Mouse (Mus musculus) limb, embryonic 12.5 days (tissue): ENCODE data around the gene Ly6g6f. TPM values are rescaled to one million over a fixed set of nuclear protein-coding genes. Genes with fewer than 3 reads are reported as not detected.
A peak's percentile ranks its signal among the peaks of the same experiment; 100 is the strongest.
"Not testable (repeated sequence)": the region's sequence is repeated elsewhere in the genome, so short reads cannot be mapped to it uniquely, and the experiment has no call there.

ENCODE experiments used
- ATAC-seq: fragments of 200-750 bp; cut with Nextera tagmentation; 2 replicates; pipeline ENCODE4 v1.8.0; 2017; ENCODE audit warnings: low read depth, moderate TSS enrichment; ENCODE audit not compliant: insufficient number of reproducible peaks, insufficient read depth, low FRiP score, low TSS enrichment
- H3K27ac ChIP-seq: fragments of 300-500 bp; sonication (generic); 2 replicates; pipeline ENCODE4 v1.5.1; 2016; ENCODE audit warnings: mild to moderate bottlenecking, moderate library complexity
- H3K27me3 ChIP-seq: fragments of 300-500 bp; sonication (generic); 2 replicates; pipeline ENCODE4 v1.6.1; 2016; ENCODE audit warnings: mild to moderate bottlenecking, moderate library complexity
- H3K36me3 ChIP-seq: fragments of 300-500 bp; sonication (generic); 2 replicates; pipeline ENCODE4 v1.6.1; 2016; ENCODE audit warnings: mild to moderate bottlenecking, moderate library complexity
- H3K4me1 ChIP-seq: fragments of 300-500 bp; sonication (generic); replicated peaks from 2 replicates; pipeline ENCODE4 v1.6.1; 2016
- H3K4me2 ChIP-seq: fragments of 300-500 bp; sonication (generic); 2 replicates; pipeline ENCODE4 v1.6.1; 2016; ENCODE audit warnings: mild to moderate bottlenecking, moderate library complexity
- H3K4me3 ChIP-seq: fragments of 300-500 bp; sonication (generic); replicated peaks from 2 replicates; pipeline ENCODE4 v1.5.1; 2016; ENCODE audit warnings: mild to moderate bottlenecking
- H3K9ac ChIP-seq: fragments of 300-500 bp; sonication (generic); replicated peaks from 2 replicates; pipeline ENCODE4 v1.6.1; 2016; ENCODE audit warnings: mild to moderate bottlenecking, moderate library complexity
- H3K9me3 ChIP-seq: fragments of 300-500 bp; sonication (generic); 2 replicates; pipeline ENCODE4 v1.6.1; 2016; ENCODE audit warnings: mild to moderate bottlenecking, moderate library complexity
- whole genome bisulfite sequencing: fragments of 180-500 bp; shearing (Covaris S2); methylation state at CpG from one replicate; pipeline ENCODE4 v1.1.7; 2016; 5-methylcytosine and 5-hydroxymethylcytosine counted together
- polyA plus RNA-seq: library from polyadenylated mRNA; unstranded; fragments of >200 nt; fragmentation: Nextera tagmentation; extraction: Ambion mirVana; gene quantifications from 2 replicates; pipeline ENCODE4 v1.2.1, GENCODE M21; 2016

Gene Ly6g6f
- polyA plus RNA-seq, 1 experiment from 2014 or later = 0.66 TPM

DNA sequence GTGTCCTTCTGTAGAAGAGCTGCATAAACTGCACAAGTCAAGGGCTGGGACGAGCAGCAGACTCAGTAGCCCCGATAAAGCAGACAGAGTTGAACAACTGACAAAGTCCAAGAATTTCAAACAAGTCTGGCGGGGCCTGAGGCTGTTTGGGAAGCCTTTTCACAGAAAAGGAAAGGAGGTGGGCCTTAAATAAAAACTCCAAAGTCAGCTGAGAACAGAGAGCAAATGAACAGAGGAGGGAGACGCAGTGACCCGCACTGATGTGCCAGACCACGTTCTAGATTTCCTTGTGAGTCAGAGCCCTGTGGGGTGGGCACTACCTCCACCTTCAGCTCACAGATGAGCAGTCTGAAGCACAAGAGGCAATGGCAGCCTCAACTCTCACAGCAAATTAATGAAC is 50.5 kb downstream of the Ly6g6f start:
- ATAC-seq = no peak
- 82% methylated on average over 6 of the region's 6 CpGs for WGBS
- Histone ChIP-seq H3K9ac (no peak overlapping the region), H3K27me3 (no peaks in the 10 kb centered on the region), H3K36me3 (no peaks in the 10 kb centered on the region), H3K9me3 (no peaks in the 10 kb centered on the region), H3K4me2 (no peak overlapping the region), H3K27ac (no peak overlapping the region), H3K4me1 (peaks cover 2% of the 10 kb centered on the region; the same call in 1 of the 2 replicates), H3K4me3 (no peak overlapping the region)

DNA sequence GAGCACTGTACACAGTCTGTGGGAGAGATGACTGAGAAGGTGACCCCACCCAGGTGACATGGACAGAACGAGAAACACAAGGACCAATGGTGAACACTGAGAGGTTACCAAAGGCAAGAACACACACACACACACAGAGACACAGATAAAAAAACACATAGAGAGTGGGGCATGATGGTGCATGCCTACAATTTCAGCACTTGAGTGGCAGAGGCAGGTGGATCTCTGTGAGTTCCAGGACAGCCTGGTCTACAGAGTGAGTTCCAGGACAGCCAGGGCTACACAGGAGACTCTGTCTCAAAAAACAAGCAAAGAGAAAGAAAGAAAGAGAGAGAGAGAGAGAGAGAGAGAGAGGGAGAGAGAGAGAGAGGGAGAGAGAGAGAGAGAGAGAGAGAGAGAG is 51.7 kb downstream of the Ly6g6f start:
- H3K9me3 ChIP-seq, H3K27me3 ChIP-seq, ATAC-seq, H3K4me1 ChIP-seq, H3K4me3 ChIP-seq, H3K27ac ChIP-seq, H3K36me3 ChIP-seq, H3K9ac ChIP-seq, H3K4me2 ChIP-seq: not testable (repeated sequence)
- 80% methylated on average over 1 of the region's 1 CpGs for WGBS

DNA sequence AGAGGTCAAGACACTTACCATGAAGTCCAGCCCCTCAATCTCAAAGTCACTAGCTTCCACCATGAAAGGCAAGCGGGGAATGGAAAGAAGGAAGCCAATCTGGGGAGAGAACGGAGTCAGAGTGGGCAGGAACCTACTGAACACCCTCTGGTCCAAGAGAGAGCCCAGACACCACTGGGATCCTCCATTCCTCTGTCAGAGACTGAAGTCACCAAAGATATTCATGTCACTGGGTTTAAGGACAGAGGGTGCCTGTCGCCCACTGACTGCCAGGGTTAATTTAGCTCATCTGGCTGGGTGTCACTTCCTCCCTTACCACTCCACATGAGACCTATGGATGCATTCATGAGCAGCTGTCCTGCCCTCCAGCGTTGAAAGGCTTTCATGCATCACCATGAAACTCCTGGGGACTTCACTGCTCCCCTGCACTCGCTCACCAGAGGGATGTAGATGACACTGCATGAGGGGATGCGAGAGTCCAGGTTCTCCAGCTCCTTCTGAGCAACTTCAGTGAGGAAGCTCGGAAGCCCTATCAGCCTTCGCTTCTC is 53.0 kb downstream of the Ly6g6f start:
- H3K27me3 ChIP-seq = no peaks in the 10 kb centered on the region
- H3K4me2 ChIP-seq = no peak overlapping the region
- no peaks in the 10 kb centered on the region for H3K9me3 ChIP-seq
- no peak overlapping the region for H3K27ac ChIP-seq
- no peak overlapping the region for H3K9ac ChIP-seq
- no peak overlapping the region for H3K4me3 ChIP-seq
- H3K4me1 ChIP-seq = peaks cover 8% of the 10 kb centered on the region
- H3K36me3 ChIP-seq = no peaks in the 10 kb centered on the region
- no peak for ATAC-seq
- 69% methylated on average over 8 of the region's 8 CpGs for WGBS

DNA sequence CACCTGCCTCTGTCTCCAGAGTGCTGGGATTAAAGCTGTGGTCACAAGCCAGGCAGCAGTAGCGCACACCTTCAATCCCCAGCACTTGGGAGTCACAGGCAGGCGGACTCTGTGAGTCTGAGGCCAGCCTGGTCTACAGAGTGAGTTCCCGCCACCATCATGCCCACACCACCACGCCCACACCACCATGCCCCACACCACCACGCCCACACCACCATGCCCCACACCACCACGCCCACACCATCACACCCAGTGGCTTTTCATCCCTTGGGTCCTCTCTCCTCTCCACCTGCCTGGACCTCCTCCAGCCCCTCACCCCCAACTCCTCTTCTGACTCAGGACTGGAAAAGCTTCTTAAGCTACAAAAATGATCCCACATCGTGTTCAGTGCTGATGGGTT is 53.5 kb downstream of the Ly6g6f start:
- ATAC-seq = no peak
- Histone ChIP-seq H3K27ac (no peak overlapping the region), H3K9ac (no peak overlapping the region), H3K27me3 (no peaks in the 10 kb centered on the region), H3K4me3 (no peak overlapping the region), H3K4me1 (peaks cover 12% of the 10 kb centered on the region), H3K36me3 (no peaks in the 10 kb centered on the region), H3K4me2 (no peak overlapping the region), H3K9me3 (no peaks in the 10 kb centered on the region)
- 85% methylated on average over 7 of the region's 7 CpGs for WGBS

DNA sequence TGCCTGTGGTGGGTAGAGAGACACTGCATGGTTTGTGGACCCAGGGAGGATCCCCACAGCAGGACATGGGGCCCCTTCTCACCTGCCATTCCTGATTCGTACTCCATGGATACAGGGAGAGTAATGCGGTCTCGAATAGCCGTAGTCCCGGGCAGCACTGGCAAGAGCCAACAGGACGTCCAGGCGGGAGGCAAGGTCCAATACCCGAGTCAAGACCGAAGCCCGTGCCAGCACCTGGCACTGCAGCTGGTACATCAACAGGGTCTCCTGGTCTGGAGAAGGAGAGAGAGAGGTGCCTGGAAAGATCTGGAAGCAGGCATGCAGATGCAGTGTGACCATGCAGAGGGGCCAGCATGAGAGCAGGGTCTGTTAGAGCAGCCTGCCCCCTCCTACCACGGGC is 54.1 kb downstream of the Ly6g6f start:
- Histone ChIP-seq H3K9ac (0 out of 2 replicates have a peak overlapping the region, but pooled peaks have one; percentile 23), H3K36me3 (no peaks in the 10 kb centered on the region), H3K9me3 (no peaks in the 10 kb centered on the region), H3K27me3 (no peaks in the 10 kb centered on the region), H3K27ac (no peak overlapping the region), H3K4me1 (peaks cover 13% of the 10 kb centered on the region), H3K4me3 (no peak overlapping the region), H3K4me2 (no peak overlapping the region)
- 88% methylated on average over 11 of the region's 11 CpGs for WGBS
- no peak for ATAC-seq

Other genes with a start within 250 kb of the Ly6g6f start
- gene Stk19, start 248.7 kb downstream of the Ly6g6f start, polyA plus RNA-seq = 24.9 and 26.2 TPM in 2 replicates
- gene Dxo, start 248.6 kb downstream of the Ly6g6f start, polyA plus RNA-seq = 70.8 and 81.7 TPM in 2 replicates
- gene Skiv2l, start 235.4 kb downstream of the Ly6g6f start, polyA plus RNA-seq = 58.3 and 65.7 TPM in 2 replicates
- gene Nelfe, start 235.2 kb downstream of the Ly6g6f start, polyA plus RNA-seq = 125 and 134 TPM in 2 replicates
- gene Cfb, start 223.1 kb downstream of the Ly6g6f start, polyA plus RNA-seq = 1.4 and 3.0 TPM in 2 replicates
- 9.3 and 10.8 TPM in 2 replicates for gene Zbtb12, start 206.1 kb downstream of the Ly6g6f start, polyA plus RNA-seq
- gene Gm20547, start 203.6 kb downstream of the Ly6g6f start, polyA plus RNA-seq = 0.18 TPM in 1 of 2 replicates, not detected in the other
- 0.84 and 1.1 TPM in 2 replicates for gene C2, start 187.3 kb downstream of the Ly6g6f start, polyA plus RNA-seq
- gene Ehmt2, start 187.1 kb downstream of the Ly6g6f start, polyA plus RNA-seq = 114 TPM in 2 replicates
- not detected in 2 replicates for gene Slc44a4, start 171.1 kb downstream of the Ly6g6f start, polyA plus RNA-seq
- gene Neu1, start 154.4 kb downstream of the Ly6g6f start, polyA plus RNA-seq = 16.2 and 18.9 TPM in 2 replicates
- 0.19 TPM in 1 of 2 replicates, not detected in the other for gene Hspa1b, start 126.4 kb downstream of the Ly6g6f start, polyA plus RNA-seq
- not detected in 2 replicates for gene Gm20481, start 115.7 kb downstream of the Ly6g6f start, polyA plus RNA-seq
- 1.9 and 2.0 TPM in 2 replicates for gene Hspa1a, start 113.5 kb downstream of the Ly6g6f start, polyA plus RNA-seq
- gene Hspa1l, start 112.9 kb downstream of the Ly6g6f start, polyA plus RNA-seq = 1.0 and 1.1 TPM in 2 replicates
- 222 and 234 TPM in 2 replicates for gene Lsm2, start 103.7 kb downstream of the Ly6g6f start, polyA plus RNA-seq
- 169 and 171 TPM in 2 replicates for gene Vars, start 84.6 kb downstream of the Ly6g6f start, polyA plus RNA-seq
- 0.10 and 0.13 TPM in 2 replicates for gene Vwa7, start 69.0 kb downstream of the Ly6g6f start, polyA plus RNA-seq
- 3.2 and 3.3 TPM in 2 replicates for gene Sapcd1, start 57.6 kb downstream of the Ly6g6f start, polyA plus RNA-seq
- gene Msh5, start 38.9 kb downstream of the Ly6g6f start, polyA plus RNA-seq = 2.9 and 3.4 TPM in 2 replicates
- 194 and 195 TPM in 2 replicates for gene Clic1, start 35.6 kb downstream of the Ly6g6f start, polyA plus RNA-seq
- gene Ddah2, start 26.6 kb downstream of the Ly6g6f start, polyA plus RNA-seq = 489 and 492 TPM in 2 replicates
- not detected in 2 replicates for gene Ly6g6c, start 20.2 kb downstream of the Ly6g6f start, polyA plus RNA-seq
- gene Mpig6b, start 19.4 kb downstream of the Ly6g6f start, polyA plus RNA-seq = 0.68 and 0.76 TPM in 2 replicates
- 1.3 and 2.5 TPM in 2 replicates for gene Ly6g6e, start 8.7 kb downstream of the Ly6g6f start, polyA plus RNA-seq
- gene Ly6g6d, start 7.5 kb downstream of the Ly6g6f start, polyA plus RNA-seq = 0.68 and 1.0 TPM in 2 replicates
- gene Abhd16a, start 3.7 kb upstream of the Ly6g6f start, polyA plus RNA-seq = 74.5 and 75.3 TPM in 2 replicates
- gene Ly6g5c, start 22.7 kb upstream of the Ly6g6f start, polyA plus RNA-seq = not detected in 2 replicates
- 1.1 and 1.3 TPM in 2 replicates for gene Ly6g5b, start 29.8 kb upstream of the Ly6g6f start, polyA plus RNA-seq
- gene Gpank1, start 35.8 kb upstream of the Ly6g6f start, polyA plus RNA-seq = 22.4 and 23.7 TPM in 2 replicates
- 266 and 270 TPM in 2 replicates for gene Csnk2b, start 36.4 kb upstream of the Ly6g6f start, polyA plus RNA-seq
- gene D17H6S53E, start 40.8 kb upstream of the Ly6g6f start, polyA plus RNA-seq = 7.1 and 10.1 TPM in 2 replicates
- gene Apom, start 46.4 kb upstream of the Ly6g6f start, polyA plus RNA-seq = 0.61 and 0.70 TPM in 2 replicates
- gene Bag6, start 49.6 kb upstream of the Ly6g6f start, polyA plus RNA-seq = 70.4 TPM in 2 replicates
- gene Prrc2a, start 79.3 kb upstream of the Ly6g6f start, polyA plus RNA-seq = 212 and 231 TPM in 2 replicates
- gene Aif1, start 90.5 kb upstream of the Ly6g6f start, polyA plus RNA-seq = 4.7 and 4.9 TPM in 2 replicates
- gene Lst1, start 102.8 kb upstream of the Ly6g6f start, polyA plus RNA-seq = 5.6 and 6.0 TPM in 2 replicates
- gene Ltb, start 108.8 kb upstream of the Ly6g6f start, polyA plus RNA-seq = 0.49 and 0.64 TPM in 2 replicates
- not detected in 2 replicates for gene Tnf, start 116.4 kb upstream of the Ly6g6f start, polyA plus RNA-seq
- not detected in 2 replicates for gene Lta, start 119.7 kb upstream of the Ly6g6f start, polyA plus RNA-seq
- gene Gm16181, start 135.2 kb upstream of the Ly6g6f start, polyA plus RNA-seq = 0.45 and 1.1 TPM in 2 replicates
- 4.3 and 4.8 TPM in 2 replicates for gene Atp6v1g2, start 148.1 kb upstream of the Ly6g6f start, polyA plus RNA-seq
- gene Nfkbil1, start 150.2 kb upstream of the Ly6g6f start, polyA plus RNA-seq = 13.3 and 15.5 TPM in 2 replicates
- gene Ddx39b, start 156.1 kb upstream of the Ly6g6f start, polyA plus RNA-seq = 620 and 638 TPM in 2 replicates
- gene H2-D1, start 177.1 kb upstream of the Ly6g6f start, polyA plus RNA-seq = 17.8 and 18.8 TPM in 2 replicates
- 0.13 TPM in 1 of 2 replicates, not detected in the other for gene H2-Q1, start 234.8 kb upstream of the Ly6g6f start, polyA plus RNA-seq